In genomic region chr11:66573888-66574287, GRCm38 (mm10) we compare ENCODE assay signal across 21 mouse cellular contexts. TPM values are rescaled to one million over a fixed set of nuclear protein-coding genes. Genes with fewer than 3 reads are reported as not detected.
DNase-seq lines count a peak whose midpoint lies in the region; ATAC-seq lines count a peak whose summit lies in the region.
"Had no signal": no experiment of that assay in that cellular context is flagged by ENCODE, and none has a peak within 500 bp of the region (broad histone marks: within the 10 kb centered on the region; RNA-seq: fewer than 3 reads in every experiment).

No protein-coding gene starts in this region.

- peaks cover 8% of the 10 kb centered on the region; the same call in 1 of the 2 replicates for H3K4me1 ChIP-seq in forebrain, embryonic 16.5 days (replicated peaks; ENCODE audit: control insufficient read depth, insufficient read depth, low read length)
- H3K4me1 ChIP-seq in hindbrain, embryonic 16.5 days (ENCODE audit: control insufficient read depth, insufficient read depth, low read depth, low read length): peaks cover 2% of the 10 kb centered on the region; the same call in 1 of the 2 replicates
- H3K4me1 ChIP-seq: embryonic facial prominence, embryonic 15.5 days; heart, embryonic 13.5 days; hindbrain, embryonic 12.5 days had no signal

- no peak overlapping the region for H3K4me3 ChIP-seq in forebrain, embryonic 16.5 days (replicated peaks; ENCODE audit: low read length)
- no peak overlapping the region for H3K4me3 ChIP-seq in hindbrain, embryonic 16.5 days (ENCODE audit: low read length)
- H3K4me3 ChIP-seq: embryonic facial prominence, embryonic 15.5 days; erythroblast, embryonic 14.5 days; gastrocnemius, adult 2 months; heart, embryonic 13.5 days; hindbrain, embryonic 12.5 days had no signal

- H3K9ac ChIP-seq in forebrain, embryonic 16.5 days (replicated peaks; ENCODE audit: low read depth, low read length): no peak overlapping the region
- no peak overlapping the region for H3K9ac ChIP-seq in hindbrain, embryonic 16.5 days (ENCODE audit: low read depth, low read length)
- H3K9ac ChIP-seq: embryonic facial prominence, embryonic 15.5 days; heart, embryonic 13.5 days; hindbrain, embryonic 12.5 days had no signal

- intact Hi-C loops in heart, postnatal 36 days (cut with DNase I): no loop called here

- no peak overlapping the region for H3K4me2 ChIP-seq in forebrain, embryonic 16.5 days (ENCODE audit: low read length)
- H3K4me2 ChIP-seq in hindbrain, embryonic 16.5 days (ENCODE audit: low read length): no peak overlapping the region
- H3K4me2 ChIP-seq: embryonic facial prominence, embryonic 15.5 days; heart, embryonic 13.5 days; hindbrain, embryonic 12.5 days had no signal

- no peaks in the 10 kb centered on the region for H3K27me3 ChIP-seq in forebrain, embryonic 16.5 days (replicated peaks; ENCODE audit: control insufficient read depth, insufficient read depth, low read length)
- H3K27me3 ChIP-seq in hindbrain, embryonic 16.5 days (replicated peaks; ENCODE audit: control insufficient read depth, insufficient read depth, low read length): no peaks in the 10 kb centered on the region
- H3K27me3 ChIP-seq: embryonic facial prominence, embryonic 15.5 days had no signal

- no peaks in the 10 kb centered on the region for H3K36me3 ChIP-seq in forebrain, embryonic 16.5 days (ENCODE audit: control insufficient read depth, insufficient read depth)
- no peaks in the 10 kb centered on the region for H3K36me3 ChIP-seq in hindbrain, embryonic 16.5 days (ENCODE audit: control insufficient read depth, insufficient read depth, low read length)
- H3K36me3 ChIP-seq: embryonic facial prominence, embryonic 15.5 days; heart, embryonic 13.5 days; hindbrain, embryonic 12.5 days had no signal

- WGBS in forebrain, embryonic 16.5 days: 2% methylated on average over 2 of the region's 2 CpGs
- WGBS in hindbrain, embryonic 16.5 days: 13% methylated on average over 2 of the region's 2 CpGs

- no peaks in the 10 kb centered on the region for H3K9me3 ChIP-seq in forebrain, embryonic 16.5 days (ENCODE audit: control insufficient read depth, low read length)
- no peaks in the 10 kb centered on the region for H3K9me3 ChIP-seq in hindbrain, embryonic 16.5 days (ENCODE audit: control insufficient read depth, low read length)
- H3K9me3 ChIP-seq: embryonic facial prominence, embryonic 15.5 days; heart, embryonic 13.5 days; hindbrain, embryonic 12.5 days had no signal

- ATAC-seq in forebrain, embryonic 16.5 days: peak; percentile 72
- ATAC-seq in hindbrain, embryonic 16.5 days: no peak
- ATAC-seq: hindbrain, postnatal 0 days had no signal

- no peak overlapping the region for H3K27ac ChIP-seq in forebrain, embryonic 16.5 days (ENCODE audit: low read length)
- H3K27ac ChIP-seq in hindbrain, embryonic 16.5 days (ENCODE audit: low read depth, low read length): no peak overlapping the region
- H3K27ac ChIP-seq: embryonic facial prominence, embryonic 15.5 days; gastrocnemius, adult 2 months; heart, embryonic 13.5 days; hindbrain, embryonic 12.5 days; hindbrain, postnatal 0 days had no signal

- DNase-seq in Muller cell, postnatal 12 days (ENCODE audit: inconsistent ontology term): peak; percentile 62
- DNase-seq in R1 (ENCODE audit: low read depth, low spot score): peak; percentile 5
- DNase-seq in retina, postnatal 1 day: peak; percentile 35
- no peak for DNase-seq in heart, postnatal 36 days
- DNase-seq: adrenal gland, adult 2 months; adrenal gland, postnatal 25 days; cerebellum, adult 2 months; cerebellum, postnatal 10 days; embryo, embryonic 11 days; gastrocnemius, adult 2 months; gastrocnemius, postnatal 25 days; heart, postnatal 4 days; kidney, adult 11 months had no signal

RNA-seq across cellular contexts. Expression of gene Shisa6, which starts 48.1 kb away (rescaled TPM):
- polyA plus RNA-seq in forebrain, embryonic 16.5 days (2015; fragmentation: Nextera tagmentation; extraction: Ambion mirVana): 1.6 and 1.7 TPM in 2 replicates
- total RNA-seq in heart, postnatal 36 days (2021): under 1 TPM; 0.11 to 0.50 TPM
- 2.7 and 4.3 TPM in 2 replicates for polyA plus RNA-seq in hindbrain, embryonic 16.5 days (2015; fragmentation: Nextera tagmentation; extraction: Ambion mirVana)
- total RNA-seq: granulocyte monocyte progenitor cell, adult 5-6 weeks had no signal
- polyA plus RNA-seq: erythroblast, embryonic 14.5 days had no signal

Comparison
In these comparisons a context has a peak if more than half of its experiments do, and no peak if none do; other contexts are left out.
1. DNase-seq: peak in Muller cell, postnatal 12 days (single experiment), R1 (single experiment) and retina, postnatal 1 day (single experiment); none in heart, postnatal 36 days (0 of 2).